Mouse (Mus musculus): ENCODE measurements at regions not wholly inside any gene's neighbourhood (a gene's known extent, or its start where the extent isn't known, plus 50 kb on each side); places are given as distances from the start of the nearest gene placed in this dataset.

- Histone ChIP-seq H3K27ac (no peak overlapping the region), H3K4me2 (replicated peaks) (no peak overlapping the region), H3K27me3 (replicated peaks) (no peaks in the 10 kb centered on the region), H3K36me3 (no peaks in the 10 kb centered on the region), H3K9ac (no peak overlapping the region), H3K9me3 (no peaks in the 10 kb centered on the region), H3K4me1 (no peaks in the 10 kb centered on the region), H3K4me3 (no peak overlapping the region)
- no peak for ATAC-seq (ENCODE audit: low FRiP score, low read depth)
Observed at GRCm38 (mm10) chr3:18637553-18637952, 689.3 kb downstream of the Cypt12 start.

- Histone ChIP-seq H3K36me3 (no peaks in the 10 kb centered on the region), H3K4me3 (no peak overlapping the region), H3K9ac (no peak overlapping the region), H3K4me2 (replicated peaks) (no peak overlapping the region), H3K27me3 (replicated peaks) (no peaks in the 10 kb centered on the region), H3K9me3 (no peaks in the 10 kb centered on the region), H3K27ac (no peak overlapping the region), H3K4me1 (no peaks in the 10 kb centered on the region)
- no peak for ATAC-seq (ENCODE audit: low FRiP score, low read depth)
- WGBS = 81% methylated on average over 5 of the region's 5 CpGs
Observed at GRCm38 (mm10) chr3:18640286-18640685, 692.1 kb downstream of the Cypt12 start.

- H3K27me3 ChIP-seq (replicated peaks) = no peaks in the 10 kb centered on the region
- no peak overlapping the region for H3K4me2 ChIP-seq (replicated peaks)
- no peak overlapping the region for H3K27ac ChIP-seq
- no peak overlapping the region for H3K4me3 ChIP-seq
- no peak overlapping the region for H3K9ac ChIP-seq
- H3K36me3 ChIP-seq = no peaks in the 10 kb centered on the region
- 91% methylated on average over 1 of the region's 1 CpGs for WGBS
- H3K9me3 ChIP-seq = no peaks in the 10 kb centered on the region
- ATAC-seq (ENCODE audit: low FRiP score, low read depth) = no peak
- no peaks in the 10 kb centered on the region for H3K4me1 ChIP-seq
Observed at GRCm38 (mm10) chr3:18641688-18642087, 693.5 kb downstream of the Cypt12 start.

GRCm38 (mm10) chr3:18643408-18644035, 695.3 kb downstream of the Cypt12 start:
- ATAC-seq (ENCODE audit: low FRiP score, low read depth) = no peak
- no peaks in the 10 kb centered on the region for H3K27me3 ChIP-seq (replicated peaks)
- 76% methylated on average over 4 of the region's 4 CpGs for WGBS
- no peak overlapping the region for H3K4me3 ChIP-seq
- H3K9me3 ChIP-seq = no peaks in the 10 kb centered on the region
- H3K4me1 ChIP-seq = no peaks in the 10 kb centered on the region
- no peak overlapping the region for H3K4me2 ChIP-seq (replicated peaks)
- H3K9ac ChIP-seq = no peak overlapping the region
- no peak overlapping the region for H3K27ac ChIP-seq
- H3K36me3 ChIP-seq = no peaks in the 10 kb centered on the region

- no peak for ATAC-seq (ENCODE audit: low FRiP score, low read depth)
- 66% methylated on average over 7 of the region's 7 CpGs for WGBS
- H3K27me3 ChIP-seq (replicated peaks) = no peaks in the 10 kb centered on the region
- no peaks in the 10 kb centered on the region for H3K9me3 ChIP-seq
- no peak overlapping the region for H3K9ac ChIP-seq
- H3K4me2 ChIP-seq (replicated peaks) = no peak overlapping the region
- H3K27ac ChIP-seq = no peak overlapping the region
- no peak overlapping the region for H3K4me3 ChIP-seq
- no peaks in the 10 kb centered on the region for H3K4me1 ChIP-seq
- no peaks in the 10 kb centered on the region for H3K36me3 ChIP-seq
Observed at GRCm38 (mm10) chr3:18645481-18645880, 697.3 kb downstream of the Cypt12 start.

- Histone ChIP-seq H3K9me3 (no peaks in the 10 kb centered on the region), H3K36me3 (no peaks in the 10 kb centered on the region), H3K27ac (no peak overlapping the region), H3K4me1 (no peaks in the 10 kb centered on the region), H3K9ac (no peak overlapping the region), H3K4me3 (no peak overlapping the region), H3K27me3 (replicated peaks) (no peaks in the 10 kb centered on the region), H3K4me2 (replicated peaks) (no peak overlapping the region)
- ATAC-seq (ENCODE audit: low FRiP score, low read depth) = no peak
- WGBS = 77% methylated on average over 7 of the region's 7 CpGs
Observed at GRCm38 (mm10) chr3:18645927-18646326, 697.7 kb downstream of the Cypt12 start.

GRCm38 (mm10) chr3:18653557-18653956, 705.3 kb downstream of the Cypt12 start:
- H3K27ac ChIP-seq = no peak overlapping the region
- H3K9me3 ChIP-seq = no peaks in the 10 kb centered on the region
- WGBS = 85% methylated on average over 1 of the region's 1 CpGs
- H3K9ac ChIP-seq = no peak overlapping the region
- no peaks in the 10 kb centered on the region for H3K27me3 ChIP-seq (replicated peaks)
- no peak overlapping the region for H3K4me2 ChIP-seq (replicated peaks)
- H3K4me3 ChIP-seq = no peak overlapping the region
- H3K36me3 ChIP-seq = no peaks in the 10 kb centered on the region
- ATAC-seq (ENCODE audit: low FRiP score, low read depth) = no peak
- H3K4me1 ChIP-seq = no peaks in the 10 kb centered on the region

- Histone ChIP-seq H3K4me2 (replicated peaks) (no peak overlapping the region), H3K36me3 (no peaks in the 10 kb centered on the region), H3K9me3 (no peaks in the 10 kb centered on the region), H3K9ac (no peak overlapping the region), H3K4me3 (no peak overlapping the region), H3K4me1 (no peaks in the 10 kb centered on the region), H3K27ac (no peak overlapping the region), H3K27me3 (replicated peaks) (no peaks in the 10 kb centered on the region)
- ATAC-seq (ENCODE audit: low FRiP score, low read depth) = no peak
- 14% methylated on average over 2 of the region's 2 CpGs for WGBS
Observed at GRCm38 (mm10) chr3:18665738-18666137, 717.5 kb downstream of the Cypt12 start.

- H3K4me3 ChIP-seq = no peak overlapping the region
- H3K27ac ChIP-seq = no peak overlapping the region
- no peaks in the 10 kb centered on the region for H3K27me3 ChIP-seq (replicated peaks)
- H3K4me1 ChIP-seq = no peaks in the 10 kb centered on the region
- no peaks in the 10 kb centered on the region for H3K36me3 ChIP-seq
- H3K4me2 ChIP-seq (replicated peaks) = no peak overlapping the region
- ATAC-seq (ENCODE audit: low FRiP score, low read depth) = no peak
- no peaks in the 10 kb centered on the region for H3K9me3 ChIP-seq
- no peak overlapping the region for H3K9ac ChIP-seq
- WGBS = 94% methylated on average over 4 of the region's 4 CpGs
Observed at GRCm38 (mm10) chr3:18667726-18668125, 719.5 kb downstream of the Cypt12 start.

- H3K27ac ChIP-seq = no peak overlapping the region
- H3K4me2 ChIP-seq (replicated peaks) = no peak overlapping the region
- no peak overlapping the region for H3K4me3 ChIP-seq
- no peak overlapping the region for H3K9ac ChIP-seq
- ATAC-seq (ENCODE audit: low FRiP score, low read depth) = no peak
- H3K27me3 ChIP-seq (replicated peaks) = no peaks in the 10 kb centered on the region
- H3K4me1 ChIP-seq = no peaks in the 10 kb centered on the region
- no peaks in the 10 kb centered on the region for H3K36me3 ChIP-seq
- no peaks in the 10 kb centered on the region for H3K9me3 ChIP-seq
- 77% methylated on average over 3 of the region's 3 CpGs for WGBS
Observed at GRCm38 (mm10) chr3:18668936-18669335, 720.7 kb downstream of the Cypt12 start.

GRCm38 (mm10) chr3:18670203-18670700, 722.0 kb downstream of the Cypt12 start:
- H3K9me3 ChIP-seq = no peaks in the 10 kb centered on the region
- no peaks in the 10 kb centered on the region for H3K27me3 ChIP-seq (replicated peaks)
- 67% methylated on average over 5 of the region's 5 CpGs for WGBS
- ATAC-seq (ENCODE audit: low FRiP score, low read depth) = no peak
- no peak overlapping the region for H3K4me2 ChIP-seq (replicated peaks)
- no peak overlapping the region for H3K4me3 ChIP-seq
- no peak overlapping the region for H3K9ac ChIP-seq
- H3K27ac ChIP-seq = no peak overlapping the region
- H3K36me3 ChIP-seq = no peaks in the 10 kb centered on the region
- H3K4me1 ChIP-seq = no peaks in the 10 kb centered on the region

GRCm38 (mm10) chr3:18671681-18672080, 723.5 kb downstream of the Cypt12 start:
- WGBS = 79% methylated on average over 1 of the region's 1 CpGs
- ATAC-seq (ENCODE audit: low FRiP score, low read depth) = no peak

GRCm38 (mm10) chr3:18683346-18684101, 735.3 kb downstream of the Cypt12 start:
- Histone ChIP-seq H3K27me3 (replicated peaks) (no peaks in the 10 kb centered on the region), H3K9ac (no peak overlapping the region), H3K36me3 (no peaks in the 10 kb centered on the region), H3K27ac (no peak overlapping the region), H3K4me1 (no peaks in the 10 kb centered on the region), H3K9me3 (no peaks in the 10 kb centered on the region), H3K4me2 (replicated peaks) (no peak overlapping the region), H3K4me3 (no peak overlapping the region)
- no peak for ATAC-seq (ENCODE audit: low FRiP score, low read depth)
- 90% methylated on average over 6 of the region's 6 CpGs for WGBS

More at GRCm38 (mm10) chr3:18671681-18672080, 723.5 kb downstream of the Cypt12 start:
- Histone ChIP-seq H3K4me1 (no peaks in the 10 kb centered on the region), H3K27me3 (replicated peaks) (no peaks in the 10 kb centered on the region), H3K9me3 (no peaks in the 10 kb centered on the region), H3K9ac (no peak overlapping the region), H3K36me3 (no peaks in the 10 kb centered on the region), H3K4me3 (no peak overlapping the region), H3K4me2 (replicated peaks) (no peak overlapping the region), H3K27ac (no peak overlapping the region)

All from neural tube, embryonic 12.5 days (tissue).